Mouse (Mus musculus) hindbrain, embryonic 13.5 days (tissue): ENCODE data around the gene Pex26. TPM values are rescaled to one million over a fixed set of nuclear protein-coding genes. Genes with fewer than 3 reads are reported as not detected.
A peak's percentile ranks its signal among the peaks of the same experiment; 100 is the strongest.

Experiments
- ATAC-seq: fragments of 200-750 bp; cut with Nextera tagmentation; 2 replicates; pipeline ENCODE4 v1.8.0; 2017; ENCODE audit warnings: moderate TSS enrichment; ENCODE audit not compliant: low FRiP score
- H3K27ac ChIP-seq: fragments of 300-500 bp; sonication (generic); 2 replicates; pipeline ENCODE4 v1.5.1; 2015; ENCODE audit warnings: inconsistent platforms, mild to moderate bottlenecking, moderate library complexity
- H3K27me3 ChIP-seq: fragments of 300-500 bp; sonication (generic); 2 replicates; pipeline ENCODE4 v1.6.1; 2015; ENCODE audit warnings: mild to moderate bottlenecking, inconsistent platforms
- H3K36me3 ChIP-seq: fragments of 300-500 bp; sonication (generic); 2 replicates; pipeline ENCODE4 v1.6.1; 2015; ENCODE audit warnings: mild to moderate bottlenecking, inconsistent platforms
- H3K4me1 ChIP-seq: fragments of 300-500 bp; sonication (generic); replicated peaks from 2 replicates; pipeline ENCODE4 v1.6.1; 2015; ENCODE audit warnings: inconsistent platforms
- H3K4me2 ChIP-seq: fragments of 300-500 bp; sonication (generic); 2 replicates; pipeline ENCODE4 v1.6.1; 2015; ENCODE audit warnings: inconsistent platforms, mild to moderate bottlenecking, moderate library complexity
- H3K4me3 ChIP-seq: fragments of 300-500 bp; sonication (generic); 2 replicates; pipeline ENCODE4 v1.5.1; 2015; ENCODE audit warnings: mild to moderate bottlenecking, inconsistent platforms
- H3K9ac ChIP-seq: fragments of 300-500 bp; sonication (generic); 2 replicates; pipeline ENCODE4 v1.6.1; 2015; ENCODE audit warnings: mild to moderate bottlenecking, inconsistent platforms
- H3K9me3 ChIP-seq: fragments of 300-500 bp; sonication (generic); 2 replicates; pipeline ENCODE4 v1.6.1; 2016; ENCODE audit warnings: inconsistent platforms
- WGBS: fragments of 180-500 bp; shearing (Covaris S2); methylation state at CpG from one replicate; pipeline ENCODE4 v1.1.7; 2015; 5-methylcytosine and 5-hydroxymethylcytosine counted together
- polyA plus RNA-seq: library from polyadenylated mRNA; unstranded; fragments of >200 nt; fragmentation: Nextera tagmentation; extraction: Ambion mirVana; gene quantifications from 2 replicates; pipeline ENCODE4 v1.2.1, GENCODE M21; 2015

Pex26 gene
- polyA plus RNA-seq, 1 experiment from 2014 or later = 13.9 TPM

GRCm38 (mm10) chr6:121148360-121148759, 35.1 kb upstream of the Pex26 start:
- H3K36me3 ChIP-seq = no peaks in the 10 kb centered on the region
- H3K4me3 ChIP-seq = no peak overlapping the region
- H3K9ac ChIP-seq = no peak overlapping the region
- H3K27me3 ChIP-seq = no peaks in the 10 kb centered on the region
- no peak overlapping the region for H3K27ac ChIP-seq
- 61% methylated on average over 3 of the region's 3 CpGs for WGBS
- peaks cover 35% of the 10 kb centered on the region for H3K4me1 ChIP-seq
- H3K4me2 ChIP-seq = no peak overlapping the region
- no peaks in the 10 kb centered on the region for H3K9me3 ChIP-seq
- ATAC-seq = no peak

GRCm38 (mm10) chr6:121149420-121149819, 34.0 kb upstream of the Pex26 start:
- no peak for ATAC-seq
- Histone ChIP-seq H3K4me2 (no peak overlapping the region), H3K4me3 (no peak overlapping the region), H3K36me3 (no peaks in the 10 kb centered on the region), H3K27me3 (no peaks in the 10 kb centered on the region), H3K9ac (no peak overlapping the region), H3K4me1 (peaks cover 30% of the 10 kb centered on the region), H3K27ac (no peak overlapping the region), H3K9me3 (no peaks in the 10 kb centered on the region)
- WGBS = 77% methylated on average over 3 of the region's 3 CpGs

- H3K4me3 ChIP-seq = no peak overlapping the region
- no peak for ATAC-seq
- H3K36me3 ChIP-seq = no peaks in the 10 kb centered on the region
- H3K9ac ChIP-seq = no peak overlapping the region
- H3K27me3 ChIP-seq = no peaks in the 10 kb centered on the region
- 93% methylated on average over 8 of the region's 8 CpGs for WGBS
- H3K9me3 ChIP-seq = no peaks in the 10 kb centered on the region
- peaks cover 24% of the 10 kb centered on the region for H3K4me1 ChIP-seq
- H3K27ac ChIP-seq = no peak overlapping the region
- H3K4me2 ChIP-seq = no peak overlapping the region
Measured at GRCm38 (mm10) chr6:121150126-121150525, 33.3 kb upstream of the Pex26 start.

GRCm38 (mm10) chr6:121151732-121152131, 31.7 kb upstream of the Pex26 start:
- ATAC-seq = no peak
- H3K27me3 ChIP-seq = no peaks in the 10 kb centered on the region
- H3K9me3 ChIP-seq = no peaks in the 10 kb centered on the region
- peaks cover 12% of the 10 kb centered on the region for H3K4me1 ChIP-seq
- 50% methylated on average over 6 of the region's 6 CpGs for WGBS
- H3K4me2 ChIP-seq = no peak overlapping the region
- no peak overlapping the region for H3K9ac ChIP-seq
- H3K4me3 ChIP-seq = no peak overlapping the region
- no peak overlapping the region; the same call in 1 of the 2 replicates for H3K27ac ChIP-seq
- H3K36me3 ChIP-seq = no peaks in the 10 kb centered on the region

GRCm38 (mm10) chr6:121153177-121153576, 30.3 kb upstream of the Pex26 start:
- Histone ChIP-seq H3K4me1 (peaks cover 7% of the 10 kb centered on the region), H3K9me3 (no peaks in the 10 kb centered on the region), H3K27me3 (no peaks in the 10 kb centered on the region), H3K4me3 (no peak overlapping the region), H3K36me3 (no peaks in the 10 kb centered on the region), H3K9ac (no peak overlapping the region), H3K27ac (no peak overlapping the region), H3K4me2 (no peak overlapping the region)
- ATAC-seq = no peak
- 93% methylated on average over 8 of the region's 8 CpGs for WGBS

GRCm38 (mm10) chr6:121154451-121155300, 28.8 kb upstream of the Pex26 start:
- no peak for ATAC-seq
- Histone ChIP-seq H3K4me3 (no peak overlapping the region), H3K9me3 (no peaks in the 10 kb centered on the region), H3K4me1 (peaks cover 7% of the 10 kb centered on the region), H3K9ac (no peak overlapping the region), H3K4me2 (no peak overlapping the region), H3K27me3 (no peaks in the 10 kb centered on the region), H3K36me3 (no peaks in the 10 kb centered on the region), H3K27ac (no peak overlapping the region)
- WGBS = 88% methylated on average over 16 of the region's 16 CpGs

GRCm38 (mm10) chr6:121156030-121156429, 27.4 kb upstream of the Pex26 start:
- Histone ChIP-seq H3K9me3 (no peaks in the 10 kb centered on the region), H3K27ac (no peak overlapping the region), H3K9ac (no peak overlapping the region), H3K27me3 (no peaks in the 10 kb centered on the region), H3K36me3 (no peaks in the 10 kb centered on the region), H3K4me3 (no peak overlapping the region), H3K4me2 (no peak overlapping the region), H3K4me1 (peaks cover 7% of the 10 kb centered on the region)
- 91% methylated on average over 2 of the region's 2 CpGs for WGBS
- no peak for ATAC-seq

- Histone ChIP-seq H3K27ac (no peak overlapping the region), H3K4me2 (no peak overlapping the region), H3K4me3 (no peak overlapping the region), H3K9me3 (no peaks in the 10 kb centered on the region), H3K36me3 (no peaks in the 10 kb centered on the region), H3K9ac (no peak overlapping the region), H3K27me3 (no peaks in the 10 kb centered on the region), H3K4me1 (no peaks in the 10 kb centered on the region)
- 97% methylated on average over 5 of the region's 5 CpGs for WGBS
- ATAC-seq = no peak
Measured at GRCm38 (mm10) chr6:121159616-121160015, 23.9 kb upstream of the Pex26 start.

GRCm38 (mm10) chr6:121160126-121160525, 23.3 kb upstream of the Pex26 start:
- Histone ChIP-seq H3K9ac (no peak overlapping the region), H3K27ac (no peak overlapping the region), H3K36me3 (no peaks in the 10 kb centered on the region), H3K27me3 (no peaks in the 10 kb centered on the region), H3K4me2 (no peak overlapping the region), H3K9me3 (no peaks in the 10 kb centered on the region), H3K4me1 (no peaks in the 10 kb centered on the region), H3K4me3 (no peak overlapping the region)
- WGBS = 76% methylated on average over 6 of the region's 6 CpGs
- no peak for ATAC-seq

- Histone ChIP-seq H3K27me3 (0 out of 2 replicates have a peak, but pooled peaks cover 3% of the 10 kb centered on the region), H3K36me3 (no peaks in the 10 kb centered on the region), H3K9me3 (no peaks in the 10 kb centered on the region), H3K9ac (no peak overlapping the region), H3K4me1 (peaks cover 10% of the 10 kb centered on the region), H3K4me2 (no peak overlapping the region), H3K4me3 (no peak overlapping the region), H3K27ac (no peak overlapping the region)
- no peak for ATAC-seq
- 89% methylated on average over 12 of the region's 12 CpGs for WGBS
Measured at GRCm38 (mm10) chr6:121162616-121163015, 20.9 kb upstream of the Pex26 start.

GRCm38 (mm10) chr6:121166098-121166552, 17.3 kb upstream of the Pex26 start:
- 0 out of 2 replicates have a peak, but pooled peaks cover 3% of the 10 kb centered on the region for H3K27me3 ChIP-seq
- peak; percentile 76 for ATAC-seq
- H3K4me1 ChIP-seq = peaks cover 10% of the 10 kb centered on the region
- no peak overlapping the region for H3K4me3 ChIP-seq
- H3K36me3 ChIP-seq = no peaks in the 10 kb centered on the region
- 22% methylated on average over 10 of the region's 10 CpGs for WGBS
- H3K9me3 ChIP-seq = no peaks in the 10 kb centered on the region
- no peak overlapping the region for H3K4me2 ChIP-seq
- no peak overlapping the region for H3K9ac ChIP-seq
- 0 out of 2 replicates have a peak overlapping the region, but pooled peaks have one; percentile 18 for H3K27ac ChIP-seq

- H3K4me2 ChIP-seq = no peak overlapping the region
- 79% methylated on average over 7 of the region's 7 CpGs for WGBS
- H3K27ac ChIP-seq = no peak overlapping the region
- peaks cover 10% of the 10 kb centered on the region for H3K4me1 ChIP-seq
- ATAC-seq = no peak
- no peak overlapping the region for H3K4me3 ChIP-seq
- no peak overlapping the region for H3K9ac ChIP-seq
- H3K27me3 ChIP-seq = 0 out of 2 replicates have a peak, but pooled peaks cover 3% of the 10 kb centered on the region
- no peaks in the 10 kb centered on the region for H3K9me3 ChIP-seq
- no peaks in the 10 kb centered on the region for H3K36me3 ChIP-seq
Measured at GRCm38 (mm10) chr6:121167381-121167975, 16.0 kb upstream of the Pex26 start.
